Mouse (Mus musculus) heart, embryonic 13.5 days (tissue): ENCODE measurements around the gene Hist1h2ab. TPM values are rescaled to one million over a fixed set of nuclear protein-coding genes. Genes with fewer than 3 reads are reported as not detected.
"Not testable (repeated sequence)": the region's sequence is repeated elsewhere in the genome, so short reads cannot be mapped to it uniquely, and the experiment has no call there.

Experiments used
- ATAC-seq: fragments of 200-750 bp; cut with Nextera tagmentation; 2 replicates; pipeline ENCODE4 v1.8.0; 2017; ENCODE audit warnings: moderate TSS enrichment; ENCODE audit not compliant: insufficient number of reproducible peaks, low FRiP score, low TSS enrichment; ENCODE audit errors: extremely low read depth
- H3K27ac ChIP-seq: fragments of 300-500 bp; sonication (generic); replicated peaks from 2 replicates; pipeline ENCODE4 v1.5.1; 2015; ENCODE audit warnings: moderate library complexity, mild to moderate bottlenecking, inconsistent platforms
- H3K27me3 ChIP-seq: fragments of 300-500 bp; sonication (generic); replicated peaks from 2 replicates; pipeline ENCODE4 v1.6.1; 2015; ENCODE audit warnings: mild to moderate bottlenecking, inconsistent platforms
- H3K36me3 ChIP-seq: fragments of 300-500 bp; sonication (generic); 2 replicates; pipeline ENCODE4 v1.6.1; 2015; ENCODE audit warnings: mild to moderate bottlenecking, inconsistent platforms
- H3K4me1 ChIP-seq: fragments of 300-500 bp; sonication (generic); 2 replicates; pipeline ENCODE4 v1.6.1; 2015; ENCODE audit warnings: inconsistent platforms
- H3K4me2 ChIP-seq: fragments of 300-500 bp; sonication (generic); 2 replicates; pipeline ENCODE4 v1.6.1; 2015; ENCODE audit warnings: inconsistent platforms, mild to moderate bottlenecking, moderate library complexity
- H3K4me3 ChIP-seq: fragments of 300-500 bp; sonication (generic); 2 replicates; pipeline ENCODE4 v1.5.1; 2015; ENCODE audit warnings: moderate library complexity, mild to moderate bottlenecking, inconsistent platforms
- H3K9ac ChIP-seq: fragments of 300-500 bp; sonication (generic); 2 replicates; pipeline ENCODE4 v1.6.1; 2015; ENCODE audit warnings: inconsistent platforms, mild to moderate bottlenecking, moderate library complexity
- H3K9me3 ChIP-seq: fragments of 300-500 bp; sonication (generic); 2 replicates; pipeline ENCODE4 v1.6.1; 2016; ENCODE audit warnings: inconsistent platforms
- WGBS: fragments of 180-500 bp; shearing (Covaris S2); methylation state at CpG from one replicate; pipeline ENCODE4 v1.1.7; 2015; ENCODE audit warnings: mixed read lengths; 5-methylcytosine and 5-hydroxymethylcytosine counted together
- polyA plus RNA-seq: library from polyadenylated mRNA; unstranded; fragments of >200 nt; fragmentation: Nextera tagmentation; extraction: Ambion mirVana; gene quantifications from 2 replicates; pipeline ENCODE4 v1.2.1, GENCODE M21; 2015

Hist1h2ab gene
- 20.1 and 20.3 TPM in 2 replicates for polyA plus RNA-seq

DNA sequence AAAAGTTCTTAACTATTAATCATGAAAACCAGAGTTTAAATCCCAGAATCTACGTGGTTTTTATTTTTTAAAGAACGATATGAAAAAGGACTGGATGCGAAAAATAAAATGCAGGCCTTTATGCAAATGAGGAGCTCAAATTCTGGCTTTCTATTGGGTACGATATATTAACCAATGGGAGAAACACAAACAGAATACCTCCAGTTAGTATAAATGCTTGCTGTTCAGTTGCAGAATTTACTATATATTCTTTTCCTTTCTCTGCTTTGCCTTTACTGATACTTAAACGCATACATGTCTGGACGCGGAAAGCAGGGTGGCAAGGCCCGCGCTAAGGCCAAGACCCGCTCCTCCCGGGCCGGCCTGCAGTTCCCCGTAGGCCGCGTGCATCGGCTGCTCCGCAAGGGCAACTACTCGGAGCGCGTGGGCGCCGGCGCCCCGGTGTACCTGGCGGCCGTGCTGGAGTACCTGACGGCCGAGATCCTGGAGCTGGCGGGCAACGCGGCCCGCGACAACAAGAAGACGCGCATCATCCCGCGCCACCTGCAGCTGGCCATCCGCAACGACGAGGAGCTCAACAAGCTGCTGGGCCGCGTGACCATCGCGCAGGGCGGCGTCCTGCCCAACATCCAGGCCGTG lies at the start of gene Hist1h2ab:
Gene Hist1h2ab, plus strand, starts transcription at position 288 of the 639 bp plus-strand sequence.
- peak within 1 kb of the TSS; percentile 73 for H3K4me2 ChIP-seq
- H3K27ac ChIP-seq = peak within 1 kb of the TSS; percentile 95
- H3K36me3 ChIP-seq, H3K9me3 ChIP-seq, H3K27me3 ChIP-seq, ATAC-seq: not testable (repeated sequence)
- peak within 1 kb of the TSS; percentile 52 for H3K4me3 ChIP-seq
- H3K9ac ChIP-seq = peak within 1 kb of the TSS; percentile 85
- WGBS = 1% methylated on average over 29 of the region's 47 CpGs
- H3K4me1 ChIP-seq = peaks cover 24% of the 10 kb centered on the region

DNA sequence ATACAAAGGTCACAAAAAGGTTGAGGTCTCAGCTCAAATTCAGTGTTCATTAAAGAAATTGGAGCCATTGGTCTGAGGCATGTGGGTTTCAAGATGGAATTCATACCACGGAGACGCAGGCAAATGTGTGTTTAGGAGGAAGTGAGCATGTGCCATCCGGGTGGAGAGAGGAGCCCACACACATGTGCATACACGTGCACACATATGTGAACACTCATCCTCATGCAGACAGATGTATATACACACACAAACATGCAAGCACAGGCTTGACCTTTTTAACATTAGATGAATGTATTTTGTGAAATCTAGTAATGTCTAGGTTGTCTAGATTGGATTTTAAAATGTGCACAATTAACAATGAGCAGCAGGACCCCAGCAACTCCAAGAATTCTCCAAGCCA lies 48.7 kb upstream of the Hist1h2ab start:
- no peak for ATAC-seq
- H3K27me3 ChIP-seq = no peaks in the 10 kb centered on the region
- H3K4me2 ChIP-seq = no peak overlapping the region
- H3K4me3 ChIP-seq = no peak overlapping the region
- no peaks in the 10 kb centered on the region for H3K9me3 ChIP-seq
- 79% methylated on average over 4 of the region's 4 CpGs for WGBS
- no peak overlapping the region for H3K9ac ChIP-seq
- H3K27ac ChIP-seq = no peak overlapping the region
- H3K36me3 ChIP-seq = no peaks in the 10 kb centered on the region
- peaks cover 13% of the 10 kb centered on the region for H3K4me1 ChIP-seq

DNA sequence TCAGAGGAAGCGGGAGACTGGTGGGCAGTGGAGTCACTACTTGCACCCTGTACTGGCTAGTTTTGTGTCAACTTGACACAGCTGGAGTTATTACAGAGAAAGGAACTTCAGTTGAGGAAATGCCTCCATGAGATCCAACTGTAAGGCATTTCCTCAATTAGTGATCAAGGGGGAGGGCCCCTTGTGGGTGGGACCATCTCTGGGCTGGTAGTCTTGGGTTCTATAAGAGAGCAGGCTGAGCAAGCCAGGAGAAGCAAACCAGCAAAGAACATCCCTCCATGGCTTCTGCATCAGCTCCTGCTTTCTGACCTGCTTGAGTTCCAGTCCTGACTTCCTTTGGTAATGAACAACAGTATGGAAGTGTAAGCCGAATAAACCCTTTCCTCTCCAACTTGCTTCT lies 48.1 kb upstream of the Hist1h2ab start:
- not testable (repeated sequence) for H3K36me3 ChIP-seq, H3K27me3 ChIP-seq, ATAC-seq, H3K4me1 ChIP-seq, H3K4me2 ChIP-seq, H3K9ac ChIP-seq, H3K27ac ChIP-seq, H3K4me3 ChIP-seq, H3K9me3 ChIP-seq
- WGBS = 76% methylated on average over 2 of the region's 2 CpGs

DNA sequence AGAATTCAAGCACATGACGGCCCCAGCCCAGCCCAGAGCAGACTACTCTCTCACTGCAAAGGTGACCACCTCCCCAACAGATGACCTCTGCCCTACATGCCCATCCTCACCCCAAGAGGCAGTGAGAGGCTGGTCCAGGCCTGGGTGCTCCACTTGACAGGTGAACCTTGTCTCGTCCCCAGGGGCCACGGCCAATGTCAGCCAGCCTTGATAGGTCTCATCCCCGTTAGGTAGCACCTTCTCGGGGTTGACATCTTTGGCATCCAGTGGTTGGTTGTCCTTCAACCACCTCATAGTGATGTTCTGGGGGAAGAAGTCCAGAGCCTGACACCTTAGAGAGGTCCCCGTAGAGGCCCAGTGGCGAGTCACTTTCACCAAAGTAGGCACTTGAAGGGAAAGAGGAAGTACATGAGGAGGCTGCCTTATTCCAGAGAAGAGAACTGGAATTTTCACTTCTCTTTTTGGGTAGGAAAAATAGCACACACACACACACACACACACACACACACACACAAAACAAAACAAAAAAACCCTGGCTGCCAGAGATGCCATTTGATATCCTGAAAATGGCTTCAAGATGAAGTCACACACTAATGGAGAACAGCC lies 45.1 kb upstream of the Hist1h2ab start:
- Histone ChIP-seq H3K4me2 (no peak overlapping the region), H3K4me3 (no peak overlapping the region), H3K9me3 (no peaks in the 10 kb centered on the region), H3K36me3 (no peaks in the 10 kb centered on the region), H3K9ac (no peak overlapping the region), H3K27me3 (no peaks in the 10 kb centered on the region), H3K27ac (no peak overlapping the region), H3K4me1 (peaks cover 28% of the 10 kb centered on the region)
- ATAC-seq = no peak
- 73% methylated on average over 7 of the region's 7 CpGs for WGBS

- H3K4me3 ChIP-seq = no peak overlapping the region
- H3K36me3 ChIP-seq = no peaks in the 10 kb centered on the region
- no peaks in the 10 kb centered on the region for H3K27me3 ChIP-seq
- no peaks in the 10 kb centered on the region for H3K9me3 ChIP-seq
- H3K27ac ChIP-seq = no peak overlapping the region
- H3K9ac ChIP-seq = no peak overlapping the region
- H3K4me2 ChIP-seq = no peak overlapping the region
- H3K4me1 ChIP-seq = peaks cover 28% of the 10 kb centered on the region
- no peak for ATAC-seq
- WGBS = 81% methylated on average over 12 of the region's 12 CpGs
Measured at GRCm38 (mm10) chr13:23706771-23707170, 44.2 kb upstream of the Hist1h2ab start.

DNA sequence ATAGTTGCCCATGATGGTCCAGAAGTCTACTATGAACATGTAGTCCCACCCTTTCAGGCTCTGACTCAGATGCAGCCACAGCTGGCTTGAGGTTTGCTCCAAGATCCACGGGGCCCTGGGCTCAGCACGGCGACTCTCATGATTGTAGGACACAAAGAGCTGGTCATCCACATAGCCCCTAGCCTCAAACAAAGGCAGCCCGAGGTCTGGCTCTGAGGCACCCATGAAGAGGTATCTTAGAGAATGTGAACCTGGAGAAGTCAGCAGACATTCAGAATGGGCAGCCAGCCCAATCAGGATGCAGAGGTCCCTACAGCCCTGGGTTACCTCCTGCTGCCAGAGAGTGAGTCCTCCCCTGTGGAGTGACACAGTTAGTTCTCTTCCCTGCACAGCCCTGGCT lies 42.9 kb upstream of the Hist1h2ab start:
- no peaks in the 10 kb centered on the region for H3K27me3 ChIP-seq
- no peaks in the 10 kb centered on the region for H3K36me3 ChIP-seq
- no peak for ATAC-seq
- H3K27ac ChIP-seq = peak overlapping the region; percentile 58
- no peak overlapping the region for H3K9ac ChIP-seq
- WGBS = 76% methylated on average over 4 of the region's 4 CpGs
- peaks cover 28% of the 10 kb centered on the region for H3K4me1 ChIP-seq
- no peak overlapping the region for H3K4me2 ChIP-seq
- no peak overlapping the region for H3K4me3 ChIP-seq
- no peaks in the 10 kb centered on the region for H3K9me3 ChIP-seq

DNA sequence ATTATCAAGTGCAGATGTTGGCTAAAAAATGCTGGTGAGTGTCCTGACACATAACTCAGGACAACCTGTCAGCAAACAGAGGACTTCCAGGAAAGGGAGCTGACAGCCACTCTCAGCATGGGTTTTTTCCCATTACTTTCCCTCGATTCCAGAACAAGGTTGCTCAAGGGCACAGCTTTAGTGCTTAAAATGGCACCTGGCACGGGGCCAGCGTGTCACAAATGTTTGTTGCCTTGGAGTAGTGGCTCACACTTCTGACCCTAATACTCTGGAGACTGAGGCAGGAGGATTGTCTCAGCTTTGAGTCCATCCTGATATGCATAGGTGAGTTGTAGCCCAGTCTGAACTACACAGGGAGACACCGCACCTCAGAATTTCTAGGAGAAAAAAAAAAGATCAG lies 42.3 kb upstream of the Hist1h2ab start:
- no peaks in the 10 kb centered on the region for H3K27me3 ChIP-seq
- no peak for ATAC-seq
- H3K4me3 ChIP-seq = no peak overlapping the region
- H3K4me1 ChIP-seq = peaks cover 28% of the 10 kb centered on the region
- H3K9me3 ChIP-seq = no peaks in the 10 kb centered on the region
- peak overlapping the region; percentile 58 for H3K27ac ChIP-seq
- no peak overlapping the region for H3K9ac ChIP-seq
- no peaks in the 10 kb centered on the region for H3K36me3 ChIP-seq
- 53% methylated on average over 4 of the region's 4 CpGs for WGBS
- no peak overlapping the region for H3K4me2 ChIP-seq

GRCm38 (mm10) chr13:23709714-23710373 lies 41.1 kb upstream of the Hist1h2ab start:
- WGBS = 31% methylated on average over 15 of the region's 15 CpGs
- H3K9me3 ChIP-seq = no peaks in the 10 kb centered on the region
- H3K9ac ChIP-seq = peak overlapping the region; percentile 78
- peaks cover 28% of the 10 kb centered on the region for H3K4me1 ChIP-seq
- ATAC-seq = no peak
- H3K36me3 ChIP-seq = no peaks in the 10 kb centered on the region
- no peaks in the 10 kb centered on the region for H3K27me3 ChIP-seq
- H3K4me2 ChIP-seq = peak overlapping the region; percentile 86
- H3K27ac ChIP-seq = peak overlapping the region; percentile 59
- H3K4me3 ChIP-seq = peak overlapping the region; percentile 55

- Histone ChIP-seq H3K36me3 (no peaks in the 10 kb centered on the region), H3K27me3 (no peaks in the 10 kb centered on the region), H3K4me2 (peak within 1 kb of the TSS; percentile 86), H3K27ac (peak within 1 kb of the TSS; percentile 59), H3K9ac (peak within 1 kb of the TSS; percentile 78), H3K4me1 (peaks cover 31% of the 10 kb centered on the region), H3K9me3 (no peaks in the 10 kb centered on the region), H3K4me3 (peak within 1 kb of the TSS; percentile 55)
- 2% methylated on average over 17 of the region's 17 CpGs for WGBS
- no peak for ATAC-seq
Measured at GRCm38 (mm10) chr13:23710374-23711089, 40.4 kb upstream of the Hist1h2ab start, which contains the start of gene Hfe. Gene Hfe, minus strand, starts transcription at chr13:23710854.

- no peak overlapping the region for H3K9ac ChIP-seq
- H3K4me3 ChIP-seq = no peak overlapping the region
- no peaks in the 10 kb centered on the region for H3K27me3 ChIP-seq
- 53% methylated on average over 5 of the region's 5 CpGs for WGBS
- peaks cover 12% of the 10 kb centered on the region for H3K4me1 ChIP-seq
- H3K27ac ChIP-seq = no peak overlapping the region
- peaks cover 7% of the 10 kb centered on the region; the same call in 1 of the 2 replicates for H3K9me3 ChIP-seq
- no peaks in the 10 kb centered on the region for H3K36me3 ChIP-seq
- H3K4me2 ChIP-seq = no peak overlapping the region
- no peak for ATAC-seq
Measured at GRCm38 (mm10) chr13:23716261-23717042, 34.5 kb upstream of the Hist1h2ab start.
